Mouse (Mus musculus): ENCODE measurements at regions not wholly inside any gene's neighbourhood (a gene's known extent, or its start where the extent isn't known, plus 50 kb on each side); places are given as distances from the start of the nearest gene placed in this dataset.

GRCm38 (mm10) chr12:106426631-106427030 lies 416.6 kb downstream of the Vrk1 start:
- no peaks in the 10 kb centered on the region for H3K27me3 ChIP-seq (replicated peaks)
- TF ChIP-seq GATA1 (IDR thresholded peaks at IDR 0.05; ENCODE audit: borderline replicate concordance, low read length) (no peak), FLI1 (IDR thresholded peaks at IDR 0.05; ENCODE audit: low read length) (no peak)
- no peaks in the 10 kb centered on the region for H3K36me3 ChIP-seq (replicated peaks; ENCODE audit: low read length)
- H3K4me1 ChIP-seq = no peaks in the 10 kb centered on the region
- H3K4me3 ChIP-seq (replicated peaks) = no peak overlapping the region
- H3K9me3 ChIP-seq = peaks cover 91% of the 10 kb centered on the region

- peaks cover 86% of the 10 kb centered on the region for H3K9me3 ChIP-seq
- H3K36me3 ChIP-seq (replicated peaks; ENCODE audit: low read length) = no peaks in the 10 kb centered on the region
- TF ChIP-seq GATA1 (IDR thresholded peaks at IDR 0.05; ENCODE audit: borderline replicate concordance, low read length) = no peak
- no peak for TF ChIP-seq FLI1 (IDR thresholded peaks at IDR 0.05; ENCODE audit: low read length)
- H3K27me3 ChIP-seq (replicated peaks) = no peaks in the 10 kb centered on the region
- peak overlapping the region; percentile 54 for H3K4me3 ChIP-seq (replicated peaks)
- H3K4me1 ChIP-seq = no peaks in the 10 kb centered on the region
These were observed 420.0 kb downstream of the Vrk1 start for GRCm38 (mm10) chr12:106429991-106430390.

GRCm38 (mm10) chr12:106445151-106445550 lies 435.1 kb downstream of the Vrk1 start:
- Histone ChIP-seq H3K27me3 (replicated peaks) (no peaks in the 10 kb centered on the region), H3K4me3 (replicated peaks) (no peak overlapping the region), H3K9me3 (peaks cover 85% of the 10 kb centered on the region), H3K4me1 (no peaks in the 10 kb centered on the region), H3K36me3 (replicated peaks; ENCODE audit: low read length) (no peaks in the 10 kb centered on the region)
- no peak for TF ChIP-seq GATA1 (IDR thresholded peaks at IDR 0.05; ENCODE audit: borderline replicate concordance, low read length)
- no peak for TF ChIP-seq FLI1 (IDR thresholded peaks at IDR 0.05; ENCODE audit: low read length)

GRCm38 (mm10) chr12:106445976-106446375 lies 435.9 kb downstream of the Vrk1 start:
- Histone ChIP-seq H3K4me1 (no peaks in the 10 kb centered on the region), H3K27me3 (replicated peaks) (no peaks in the 10 kb centered on the region), H3K9me3 (peaks cover 87% of the 10 kb centered on the region), H3K36me3 (replicated peaks; ENCODE audit: low read length) (no peaks in the 10 kb centered on the region), H3K4me3 (replicated peaks) (no peak overlapping the region)
- no peak for TF ChIP-seq FLI1 (IDR thresholded peaks at IDR 0.05; ENCODE audit: low read length)
- TF ChIP-seq GATA1 (IDR thresholded peaks at IDR 0.05; ENCODE audit: borderline replicate concordance, low read length) = no peak

- TF ChIP-seq FLI1 (IDR thresholded peaks at IDR 0.05; ENCODE audit: low read length) (no peak), GATA1 (IDR thresholded peaks at IDR 0.05; ENCODE audit: borderline replicate concordance, low read length) (no peak)
- no peak overlapping the region for H3K4me3 ChIP-seq (replicated peaks)
- no peaks in the 10 kb centered on the region for H3K4me1 ChIP-seq
- no peaks in the 10 kb centered on the region for H3K36me3 ChIP-seq (replicated peaks; ENCODE audit: low read length)
- no peaks in the 10 kb centered on the region for H3K27me3 ChIP-seq (replicated peaks)
- H3K9me3 ChIP-seq = peaks cover 87% of the 10 kb centered on the region
These were observed 437.0 kb downstream of the Vrk1 start for GRCm38 (mm10) chr12:106446876-106447532.

- Histone ChIP-seq H3K4me1 (no peaks in the 10 kb centered on the region), H3K36me3 (replicated peaks; ENCODE audit: low read length) (no peaks in the 10 kb centered on the region), H3K27me3 (replicated peaks) (no peaks in the 10 kb centered on the region), H3K9me3 (peaks cover 86% of the 10 kb centered on the region), H3K4me3 (replicated peaks) (no peak overlapping the region)
- TF ChIP-seq FLI1 (IDR thresholded peaks at IDR 0.05; ENCODE audit: low read length) (no peak), GATA1 (IDR thresholded peaks at IDR 0.05; ENCODE audit: borderline replicate concordance, low read length) (no peak)
These were observed 438.5 kb downstream of the Vrk1 start for GRCm38 (mm10) chr12:106448551-106448950.

GRCm38 (mm10) chr12:106453491-106453890 lies 443.5 kb downstream of the Vrk1 start:
- Histone ChIP-seq H3K27me3 (replicated peaks) (no peaks in the 10 kb centered on the region), H3K4me3 (replicated peaks) (no peak overlapping the region), H3K9me3 (peaks cover 88% of the 10 kb centered on the region), H3K4me1 (no peaks in the 10 kb centered on the region), H3K36me3 (replicated peaks; ENCODE audit: low read length) (no peaks in the 10 kb centered on the region)
- TF ChIP-seq FLI1 (IDR thresholded peaks at IDR 0.05; ENCODE audit: low read length) (no peak), GATA1 (IDR thresholded peaks at IDR 0.05; ENCODE audit: borderline replicate concordance, low read length) (no peak)

- no peaks in the 10 kb centered on the region for H3K27me3 ChIP-seq (replicated peaks)
- no peaks in the 10 kb centered on the region for H3K36me3 ChIP-seq (replicated peaks; ENCODE audit: low read length)
- no peaks in the 10 kb centered on the region for H3K4me1 ChIP-seq
- H3K4me3 ChIP-seq (replicated peaks) = no peak overlapping the region
- TF ChIP-seq FLI1 (IDR thresholded peaks at IDR 0.05; ENCODE audit: low read length) = no peak
- TF ChIP-seq GATA1 (IDR thresholded peaks at IDR 0.05; ENCODE audit: borderline replicate concordance, low read length) = no peak
- peaks cover 81% of the 10 kb centered on the region for H3K9me3 ChIP-seq
These were observed 448.2 kb downstream of the Vrk1 start for GRCm38 (mm10) chr12:106458215-106458614.

GRCm38 (mm10) chr12:106460650-106461049 lies 450.6 kb downstream of the Vrk1 start:
- peaks cover 83% of the 10 kb centered on the region for H3K9me3 ChIP-seq
- no peaks in the 10 kb centered on the region for H3K27me3 ChIP-seq (replicated peaks)
- TF ChIP-seq FLI1 (IDR thresholded peaks at IDR 0.05; ENCODE audit: low read length) (no peak), GATA1 (IDR thresholded peaks at IDR 0.05; ENCODE audit: borderline replicate concordance, low read length) (no peak)

GRCm38 (mm10) chr12:106462281-106462680 lies 452.3 kb downstream of the Vrk1 start:
- no peak overlapping the region for H3K4me3 ChIP-seq (replicated peaks)
- H3K27me3 ChIP-seq (replicated peaks) = no peaks in the 10 kb centered on the region
- no peaks in the 10 kb centered on the region for H3K4me1 ChIP-seq
- no peak for TF ChIP-seq GATA1 (IDR thresholded peaks at IDR 0.05; ENCODE audit: borderline replicate concordance, low read length)
- TF ChIP-seq FLI1 (IDR thresholded peaks at IDR 0.05; ENCODE audit: low read length) = no peak
- H3K36me3 ChIP-seq (replicated peaks; ENCODE audit: low read length) = no peaks in the 10 kb centered on the region
- H3K9me3 ChIP-seq = peaks cover 83% of the 10 kb centered on the region

More at GRCm38 (mm10) chr12:106460650-106461049, 450.6 kb downstream of the Vrk1 start:
- H3K36me3 ChIP-seq (replicated peaks; ENCODE audit: low read length) = no peaks in the 10 kb centered on the region
- no peaks in the 10 kb centered on the region for H3K4me1 ChIP-seq
- H3K4me3 ChIP-seq (replicated peaks) = no peak overlapping the region
